Mouse (Mus musculus) left cerebral cortex, postnatal 10 days (tissue): ENCODE results near the gene Alk. TPM values are rescaled to one million over a fixed set of nuclear protein-coding genes. Genes with fewer than 3 reads are reported as not detected.

Source experiments
- DNase-seq, 2 experiments: peaks; one replicate each; pipeline ENCODE4 v3.0.0; 2021 to 2022; ENCODE audit warnings: low spot score in 2 of 2, mixed read lengths in 1 of 2; ENCODE audit errors: extremely low spot score in 1 of 2
- intact Hi-C: fragments of 180-260 bp; cut with DNase I; formaldehyde crosslinking; loops from one replicate; pipeline ENCODE4 v1.15.1; 2025
- total RNA-seq, 2 experiments: library from RNA; stranded (reverse); gene quantifications; 2 replicates each; pipeline ENCODE4 v1.2.3; 2021

Alk gene
- total RNA-seq, 2 experiments from 2014 or later, result 8.3 to 9.1 TPM

DNA sequence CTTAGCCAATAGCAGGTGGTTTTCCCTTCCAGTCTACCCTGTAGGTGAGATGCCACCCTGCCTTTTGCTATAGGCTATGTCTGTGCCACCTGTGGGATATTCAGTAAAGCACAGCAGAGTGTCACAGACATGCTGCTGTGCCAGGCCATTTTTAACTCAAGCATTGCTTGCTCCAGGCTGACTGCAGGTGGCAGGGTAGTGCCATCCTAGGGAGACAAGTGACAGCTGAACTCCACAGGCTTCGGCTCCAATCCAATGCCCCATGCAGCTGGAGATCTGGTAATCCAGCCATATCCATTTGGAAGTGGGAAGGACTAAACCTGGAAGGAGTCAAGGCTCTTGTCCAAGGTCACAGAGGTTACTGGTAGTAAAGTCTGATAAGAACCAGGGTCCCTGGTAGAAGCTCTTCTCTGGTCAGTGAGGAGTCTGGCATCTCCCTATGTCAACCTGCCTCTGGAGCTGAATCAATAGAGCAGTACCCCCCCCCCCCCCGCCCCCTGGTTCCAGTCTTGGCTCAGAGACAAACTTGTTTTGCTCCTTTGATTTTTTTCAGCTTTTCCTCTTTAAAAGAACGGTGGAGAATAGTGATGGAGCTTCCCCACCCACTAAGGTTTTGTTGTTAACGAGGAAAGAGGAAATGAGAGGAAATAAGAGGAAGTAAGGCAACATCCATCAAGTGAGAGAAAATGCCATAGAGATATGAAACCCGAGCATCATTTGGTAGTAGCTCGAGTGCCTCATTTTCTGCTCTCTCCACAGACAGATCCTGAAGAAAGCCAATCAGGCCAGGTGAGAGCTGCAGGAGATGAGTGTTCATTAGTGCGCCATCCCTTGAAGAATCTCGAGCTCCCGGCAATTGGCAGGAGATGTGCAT, 638.5 kb downstream of the Alk start:
- intact Hi-C loops, result loop anchor here (2.0 to 10.0 kb wide), 3 partner anchors 277 to 816 kb away; partner anchors contain the start of gene Alk
- peak; percentile 65 to 69 for DNase-seq

GRCm38 (mm10) chr17:71964610-71965009, 639.8 kb downstream of the Alk start:
- intact Hi-C loops, result loop anchor here (2.0 to 10.0 kb wide), 4 partner anchors 278 to 818 kb away; partner anchors contain the start of gene Alk
- no peak for DNase-seq

DNA sequence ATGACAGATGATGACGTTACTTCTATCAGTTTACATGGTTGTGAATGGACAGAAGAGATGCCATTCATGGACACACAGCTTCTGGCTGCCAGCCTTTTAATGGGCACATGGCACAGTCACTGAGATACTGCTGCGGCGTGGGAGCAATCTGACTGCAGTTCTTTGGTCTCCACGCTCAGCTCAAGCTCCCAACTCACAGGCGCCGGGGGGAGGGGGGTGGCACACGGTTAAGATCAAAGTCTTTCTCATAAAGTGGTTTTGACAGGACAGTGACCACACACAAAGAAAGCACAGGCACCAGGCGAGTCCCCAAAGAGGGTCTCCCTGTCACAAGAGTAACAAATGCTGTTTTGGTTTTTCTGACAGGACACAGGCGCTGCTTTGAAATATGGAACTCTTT, 641.7 kb downstream of the Alk start:
- DNase-seq, result peak in 1 of 2 experiments; percentile 24
- intact Hi-C loops, result loop anchor here (5.0 to 10.0 kb wide), 2 partner anchors 560 to 642 kb away; partner anchors contain the start of gene Alk

GRCm38 (mm10) chr17:71955011-71955410, 649.4 kb downstream of the Alk start:
- no peak for DNase-seq
- intact Hi-C loops, result no loop called here

DNA sequence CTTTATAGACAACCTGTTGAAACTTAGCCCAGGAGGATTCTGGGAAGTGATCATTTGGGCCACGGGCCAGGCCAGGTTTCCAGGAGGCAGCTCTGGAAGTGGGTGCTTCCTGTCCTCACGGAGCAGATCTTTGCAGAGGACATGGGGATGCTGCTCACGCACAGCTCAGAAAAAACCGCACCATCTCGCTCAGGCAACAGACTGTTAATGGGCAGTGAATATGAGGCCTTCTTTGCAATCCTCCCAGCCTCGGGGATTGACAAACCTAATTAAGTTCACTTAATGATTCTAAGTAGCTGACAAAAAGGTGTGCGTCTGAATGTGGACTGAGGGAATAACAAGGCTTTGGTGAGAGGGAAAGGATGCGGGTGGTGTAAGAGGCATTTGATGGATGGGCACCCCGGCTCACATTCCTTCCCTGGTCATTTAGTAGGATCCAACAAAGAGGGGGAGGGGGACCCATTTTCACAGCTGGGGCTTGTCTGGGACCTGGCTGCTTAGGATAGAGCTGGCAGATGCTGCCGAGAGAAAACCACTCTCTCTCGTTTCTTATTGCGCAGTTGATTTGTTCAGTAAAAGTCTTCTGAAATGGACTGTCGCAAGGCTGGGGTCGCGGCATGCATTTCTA, 650.1 kb downstream of the Alk start:
- intact Hi-C loops, result no loop called here
- no peak for DNase-seq

- DNase-seq, result no peak
- intact Hi-C loops, result no loop called here
Observed at GRCm38 (mm10) chr17:71950968-71951367, 653.5 kb downstream of the Alk start.

DNA sequence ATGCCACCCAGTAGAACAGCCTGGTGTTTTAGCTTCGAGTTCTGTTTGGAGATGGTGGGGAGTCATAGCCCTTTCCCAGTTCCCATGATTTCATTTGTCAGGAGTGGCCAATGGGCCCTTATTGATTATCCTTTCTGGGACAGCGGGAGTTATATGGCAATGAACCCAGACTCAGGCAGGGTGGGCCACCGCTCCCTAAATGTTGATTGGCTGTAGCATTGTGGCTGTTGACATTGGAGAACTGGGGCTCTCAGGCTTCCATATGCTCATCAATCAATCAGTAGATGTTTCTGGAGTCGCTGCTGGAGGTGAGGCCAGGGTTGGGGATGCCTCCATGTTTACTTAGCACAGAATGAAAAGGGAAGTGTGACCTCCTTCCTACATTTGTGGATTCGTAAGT, 655.7 kb downstream of the Alk start:
- DNase-seq, result no peak
- intact Hi-C loops, result no loop called here

DNA sequence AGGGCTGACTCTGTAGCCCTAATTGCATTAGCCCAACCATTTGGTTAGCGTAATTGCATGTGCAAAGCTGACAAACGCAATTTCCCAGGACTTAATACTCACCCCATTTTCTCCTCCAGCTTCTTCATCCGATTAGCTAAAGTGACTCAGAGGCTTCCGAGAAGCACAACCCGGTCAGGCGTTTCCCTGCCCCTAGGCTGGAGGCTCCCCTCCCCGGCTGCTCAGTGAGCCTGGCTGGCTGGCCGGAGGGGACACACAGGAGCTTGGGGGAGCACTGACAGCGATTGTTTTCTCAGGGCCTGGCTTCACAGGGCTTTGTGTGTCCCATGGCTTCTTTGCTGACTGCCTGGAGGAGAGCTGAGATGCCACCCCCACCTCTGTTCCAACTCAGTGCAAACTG, 657.0 kb downstream of the Alk start:
- intact Hi-C loops, result no loop called here
- DNase-seq, result no peak

DNA sequence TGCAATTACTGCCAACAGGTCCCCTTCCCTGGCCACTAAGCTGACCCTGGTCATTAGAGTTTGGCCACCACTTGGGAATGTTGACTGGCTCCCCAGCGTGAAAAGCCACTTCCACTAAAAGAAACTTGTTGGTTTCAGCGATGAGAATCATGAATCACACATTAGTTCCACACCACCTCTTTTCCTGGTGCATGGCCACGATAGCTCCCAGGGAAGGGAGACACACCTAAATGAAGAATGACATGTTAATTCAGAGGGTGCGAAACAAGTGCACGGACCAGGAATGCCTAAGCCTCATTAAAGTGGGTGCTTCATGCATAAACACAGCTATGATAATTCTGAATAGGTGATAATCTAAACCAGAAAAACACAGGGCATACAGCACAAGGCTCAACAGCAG, 660.4 kb downstream of the Alk start:
- intact Hi-C loops, result no loop called here
- no peak for DNase-seq

GRCm38 (mm10) chr17:71942052-71942451, 662.4 kb downstream of the Alk start:
- intact Hi-C loops, result no loop called here
- no peak for DNase-seq

- intact Hi-C loops, result no loop called here
- DNase-seq, result no peak
Observed at GRCm38 (mm10) chr17:71941436-71941835, 663.0 kb downstream of the Alk start.

- intact Hi-C loops, result no loop called here
- DNase-seq, result no peak
Observed at GRCm38 (mm10) chr17:71936681-71937080, 667.7 kb downstream of the Alk start.

DNA sequence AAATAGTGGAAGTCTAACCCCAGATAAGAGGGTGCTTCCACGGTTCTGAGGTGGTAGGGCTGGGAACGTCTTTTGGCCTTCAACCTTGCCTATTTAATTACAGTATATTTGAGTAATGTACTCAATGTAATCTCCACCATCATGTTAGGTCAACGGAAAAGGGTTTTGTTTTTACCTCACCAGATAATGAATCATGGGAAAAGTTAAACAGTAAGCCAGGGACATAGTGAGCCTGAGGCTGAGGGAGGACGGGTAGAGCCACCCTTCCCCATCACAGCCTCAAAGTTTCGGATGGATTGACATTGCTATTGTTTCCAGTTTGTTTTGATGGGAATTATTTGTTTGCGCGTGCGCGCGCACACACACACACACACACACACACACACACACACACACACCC, 668.6 kb downstream of the Alk start:
- DNase-seq, result no peak
- intact Hi-C loops, result no loop called here

- intact Hi-C loops, result no loop called here
Observed at GRCm38 (mm10) chr17:71935336-71935735, 669.1 kb downstream of the Alk start.

DNA sequence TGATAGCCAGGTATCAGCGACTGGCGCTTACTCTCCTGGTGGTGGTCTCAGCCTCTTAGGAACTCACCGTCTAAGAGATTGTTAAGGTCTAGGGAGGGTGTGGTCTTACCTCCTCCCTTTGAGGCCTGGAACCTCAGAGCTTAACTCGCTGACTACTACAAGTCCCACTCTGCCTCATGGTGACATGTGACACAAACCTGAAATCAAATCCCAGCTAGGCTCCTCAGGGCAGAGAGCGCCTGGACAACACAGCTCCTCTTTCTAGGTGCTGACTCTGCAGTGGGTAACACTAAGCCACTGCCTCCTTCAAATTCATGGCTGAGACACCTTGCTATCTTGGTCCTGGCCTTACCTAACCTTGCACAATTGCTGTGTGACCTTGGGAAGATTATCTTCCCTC, 689.5 kb downstream of the Alk start:
- no peak for DNase-seq
- intact Hi-C loops, result no loop called here

More at GRCm38 (mm10) chr17:71935336-71935735, 669.1 kb downstream of the Alk start:
- DNase-seq, result no peak

- DNase-seq, result peak in 1 of 2 experiments; percentile 34
- intact Hi-C loops, result no loop called here
Observed at GRCm38 (mm10) chr17:71914541-71914940, 689.9 kb downstream of the Alk start.

- intact Hi-C loops, result no loop called here
- no peak for DNase-seq
Observed at GRCm38 (mm10) chr17:71913188-71913587, 691.2 kb downstream of the Alk start.

- intact Hi-C loops, result no loop called here
- no peak for DNase-seq
Observed at GRCm38 (mm10) chr17:71909107-71909506, 695.3 kb downstream of the Alk start.

DNA sequence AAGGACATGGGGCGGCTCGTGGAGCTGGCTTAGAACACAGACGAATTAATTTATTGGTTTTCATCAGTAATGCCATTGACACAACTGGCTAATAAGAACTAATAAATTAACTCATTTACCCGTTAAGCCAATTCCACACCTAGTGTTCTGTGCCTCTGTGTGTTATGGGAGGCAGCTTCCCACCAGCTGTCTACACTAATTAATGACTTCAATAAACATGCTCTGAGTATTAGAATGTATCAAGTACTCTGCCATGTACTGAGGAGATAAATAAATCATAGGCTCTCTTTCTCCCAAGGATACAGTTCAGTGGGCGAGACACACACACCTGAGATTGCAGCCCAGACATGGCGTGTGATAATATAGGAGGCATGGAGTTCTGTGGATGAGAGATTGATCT, 723.1 kb downstream of the Alk start:
- intact Hi-C loops, result no loop called here
- no peak for DNase-seq

DNA sequence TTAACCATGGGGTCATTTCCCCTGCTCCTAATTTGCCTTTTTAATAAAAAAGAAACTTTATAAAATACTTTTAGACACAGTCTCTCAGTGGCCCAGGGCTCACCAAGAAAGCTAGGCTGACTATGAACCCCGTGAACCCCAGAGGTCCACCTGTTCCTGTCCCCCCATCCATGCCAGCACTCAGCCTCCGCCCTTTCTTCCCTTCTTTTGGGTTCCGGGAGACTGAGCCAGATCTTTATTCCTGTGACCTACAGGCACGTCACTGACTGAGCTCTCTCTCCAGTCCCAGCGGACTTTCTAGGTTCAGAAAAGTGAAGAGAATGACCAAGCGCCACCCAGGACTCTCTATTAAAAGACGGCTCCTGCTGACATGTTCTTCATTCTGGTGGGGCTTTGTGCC, 728.9 kb downstream of the Alk start:
- no peak for DNase-seq
- intact Hi-C loops, result loop anchor here (10.0 kb wide), 1 partner anchor 211 kb away; no protein-coding TSS in a partner anchor
